Mouse (Mus musculus): ENCODE data around the gene Scnn1b. TPM values are rescaled to one million over a fixed set of nuclear protein-coding genes. Genes with fewer than 3 reads are reported as not detected.

Scnn1b gene
- total RNA-seq (2021) = 1 to 10 TPM in 1 of 2 experiments, under 1 TPM in 1; 0.96 to 9.5 TPM
- long read RNA-seq, experiment 1, partial matches to known transcripts = 0 of 1 reads
- long read RNA-seq, experiment 1, other reads (novel, unspliced or antisense) = 0 of 1 reads
- long read RNA-seq, experiment 2, transcript Scnn1b-201 (13 exons, 2,478 nt) = major isoform, 7 of 18 reads
- long read RNA-seq, experiment 2, partial matches to known transcripts = 4 of 18 reads
- long read RNA-seq, experiment 2, other reads (novel, unspliced or antisense) = 7 of 18 reads

DNA sequence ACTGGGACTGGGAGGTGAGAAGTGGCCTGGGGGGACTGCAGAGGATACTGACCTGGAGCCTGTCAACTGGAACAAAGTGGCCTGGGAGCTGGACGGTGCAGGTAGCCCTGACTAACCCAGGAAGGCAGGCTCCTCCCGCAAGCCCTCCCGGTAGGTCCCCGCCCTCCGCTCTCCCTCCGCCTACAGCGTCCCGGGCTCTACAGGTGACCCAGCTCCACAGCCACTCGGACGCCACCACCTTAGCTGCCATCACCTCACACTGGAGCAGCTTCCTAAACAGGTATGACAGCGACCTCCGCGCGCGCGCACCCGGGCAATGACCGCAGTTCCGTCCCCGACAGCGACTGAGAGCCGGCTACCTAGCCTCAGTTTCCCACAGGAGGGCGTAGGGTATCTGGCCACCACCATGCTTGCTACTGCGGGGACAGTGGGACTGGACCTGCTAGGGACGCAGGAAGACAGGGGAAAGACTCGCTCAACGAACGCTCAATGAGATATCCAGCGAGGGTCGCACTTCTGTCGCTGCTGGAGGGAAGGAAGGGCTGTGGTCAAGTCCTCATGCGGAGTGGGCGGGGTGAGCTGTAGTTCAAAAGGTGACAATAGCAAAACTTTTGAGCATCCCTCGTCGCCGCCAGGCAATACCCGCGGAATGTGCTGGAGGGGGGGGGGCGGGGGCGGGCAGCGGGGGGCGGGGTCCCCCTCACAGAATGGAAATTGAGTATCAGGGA lies at the start of gene Scnn1b:
Gene Scnn1b, plus strand, starts transcription at position 181 of the 728 bp plus-strand sequence.
- no peak for DNase-seq (ENCODE audit: low spot score in 2 of 2)

DNA sequence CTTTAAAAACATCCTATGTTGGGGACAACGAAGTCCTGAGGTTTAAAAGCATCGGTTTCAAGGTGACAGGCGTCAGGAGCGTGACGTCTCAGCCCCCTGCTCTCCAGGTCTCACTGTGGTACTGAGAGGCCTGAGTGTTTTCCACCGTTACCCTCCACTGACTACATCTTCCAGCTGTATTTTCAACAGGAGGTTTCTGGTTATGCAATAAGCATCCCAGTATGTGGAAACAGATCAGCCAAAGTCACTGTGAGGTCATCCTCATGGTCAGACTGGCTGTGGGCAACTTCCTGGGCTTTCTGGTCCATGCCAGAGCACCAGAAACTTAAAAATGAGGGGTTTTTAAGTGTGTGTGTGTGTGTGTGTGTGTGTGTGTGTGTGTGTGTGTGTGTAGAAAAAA lies 43.2 kb upstream of the Scnn1b start:
- no peak for DNase-seq (ENCODE audit: low spot score in 2 of 2)

DNA sequence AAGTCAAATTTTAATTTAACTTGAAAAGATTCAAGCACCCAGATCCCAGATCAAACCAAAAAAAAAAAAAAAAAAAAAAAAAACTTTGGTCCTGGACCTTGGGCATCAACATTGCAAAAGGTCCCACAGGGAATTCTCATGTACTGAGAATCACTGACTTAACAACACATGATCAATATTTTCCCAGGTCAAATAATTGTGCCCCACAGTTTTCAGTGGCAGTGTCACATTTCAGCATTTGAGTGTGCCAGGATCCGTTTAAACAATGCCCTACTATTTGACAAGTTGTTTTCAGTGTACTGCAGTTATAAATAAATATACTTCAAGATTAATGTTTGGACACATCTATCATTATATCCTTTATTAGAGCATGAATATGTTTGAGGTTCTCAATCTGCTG lies 36.4 kb upstream of the Scnn1b start:
- DNase-seq (ENCODE audit: low spot score in 2 of 2) = no peak

DNA sequence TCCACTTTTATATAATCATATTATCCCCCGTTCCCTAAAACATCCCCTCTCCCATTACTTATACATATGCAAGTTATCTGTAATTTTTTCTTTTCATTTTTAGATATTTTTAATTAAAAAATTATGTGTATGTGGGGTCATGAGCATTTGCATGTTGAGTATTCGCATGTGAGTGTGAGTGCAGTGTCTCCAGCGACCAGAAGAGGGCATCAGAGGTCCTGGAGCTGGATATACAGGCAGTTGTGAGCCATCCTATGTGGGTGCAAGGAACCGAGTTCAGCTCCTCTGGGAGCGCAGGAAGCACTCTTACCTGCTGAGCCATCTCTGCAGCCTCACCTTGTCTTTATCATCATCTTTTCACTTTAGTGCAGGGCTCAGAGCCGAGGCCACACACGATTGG lies 29.4 kb upstream of the Scnn1b start:
- DNase-seq (ENCODE audit: low spot score in 2 of 2) = no peak

DNA sequence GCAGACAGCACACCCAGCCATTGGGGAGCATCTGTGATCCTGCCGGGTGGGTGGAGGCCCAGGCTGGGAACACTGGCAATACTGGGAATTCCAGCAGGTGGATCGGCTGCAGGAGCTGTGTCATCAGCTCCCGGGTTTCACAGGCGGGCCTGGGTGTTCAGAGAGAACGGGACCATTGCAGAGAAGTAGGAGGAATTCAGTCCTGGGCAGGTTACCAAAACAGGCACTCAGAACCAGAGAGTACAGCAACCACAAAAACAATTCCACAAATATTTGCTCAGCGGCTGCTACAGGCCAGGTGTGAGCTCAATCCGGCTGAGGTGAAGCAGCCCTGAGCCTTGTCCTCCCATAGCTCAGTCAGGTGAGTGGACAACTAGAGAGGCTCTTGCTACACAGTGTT lies 28.0 kb upstream of the Scnn1b start:
- DNase-seq (ENCODE audit: low spot score in 2 of 2) = no peak

DNA sequence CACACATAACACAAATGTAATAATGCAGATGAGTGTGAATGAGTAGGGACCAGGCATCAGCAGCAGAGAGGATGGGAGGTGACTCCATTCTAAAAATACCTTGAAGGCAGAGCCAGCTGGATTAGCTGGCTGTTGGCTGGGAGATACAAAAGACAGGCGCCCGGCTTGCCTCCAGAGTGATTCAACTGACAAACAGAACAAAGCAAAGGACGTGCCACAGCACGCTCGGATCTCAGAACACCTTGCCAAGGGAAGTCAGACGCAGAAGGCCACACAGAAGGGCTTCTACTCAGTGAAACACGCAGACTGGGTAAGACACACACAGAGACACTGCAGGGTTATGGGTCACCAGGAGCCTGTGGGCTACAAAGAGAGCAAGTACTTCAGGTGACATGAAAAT lies 24.0 kb upstream of the Scnn1b start:
- no peak for DNase-seq (ENCODE audit: low spot score in 2 of 2)

DNA sequence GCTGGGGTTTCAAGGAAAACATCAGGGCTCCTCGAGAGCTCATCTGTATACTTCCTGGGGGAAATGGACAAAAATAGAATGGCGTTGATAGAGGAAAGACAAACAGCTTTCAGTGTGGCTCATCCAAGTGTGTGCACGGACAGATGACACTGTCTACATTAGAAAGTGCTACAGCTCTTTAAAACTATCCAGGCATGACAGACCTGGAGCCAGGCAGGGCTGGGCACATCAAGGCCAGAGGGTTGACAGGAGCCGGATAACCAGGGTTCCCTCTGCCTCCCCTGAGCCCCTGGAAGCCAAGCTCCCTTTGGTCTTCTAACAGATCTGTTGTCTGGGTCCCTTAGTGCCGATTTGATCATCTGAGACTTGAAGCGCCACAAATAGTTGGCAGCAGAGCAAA lies 22.6 kb upstream of the Scnn1b start:
- no peak for DNase-seq (ENCODE audit: low spot score in 2 of 2)

DNA sequence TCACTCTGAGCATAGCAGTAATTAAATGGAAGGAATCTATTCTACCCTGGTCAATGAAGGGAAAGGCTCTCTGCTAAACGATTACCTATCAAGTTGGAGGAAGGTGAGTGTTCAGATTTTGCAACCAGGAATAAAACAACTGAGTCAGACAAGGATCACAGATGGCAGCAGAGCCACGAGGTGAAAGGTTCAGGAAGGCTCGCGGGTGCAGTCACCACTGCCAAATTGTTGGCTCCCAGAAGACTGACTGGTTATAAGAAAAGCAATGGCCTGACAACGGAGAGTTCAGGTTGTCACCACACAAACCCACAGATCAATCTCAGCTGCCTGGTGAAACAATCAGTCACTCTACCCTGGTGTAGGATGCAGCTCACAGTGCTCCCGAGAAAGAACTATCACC lies 18.9 kb upstream of the Scnn1b start:
- no peak for DNase-seq (ENCODE audit: low spot score in 2 of 2)

DNA sequence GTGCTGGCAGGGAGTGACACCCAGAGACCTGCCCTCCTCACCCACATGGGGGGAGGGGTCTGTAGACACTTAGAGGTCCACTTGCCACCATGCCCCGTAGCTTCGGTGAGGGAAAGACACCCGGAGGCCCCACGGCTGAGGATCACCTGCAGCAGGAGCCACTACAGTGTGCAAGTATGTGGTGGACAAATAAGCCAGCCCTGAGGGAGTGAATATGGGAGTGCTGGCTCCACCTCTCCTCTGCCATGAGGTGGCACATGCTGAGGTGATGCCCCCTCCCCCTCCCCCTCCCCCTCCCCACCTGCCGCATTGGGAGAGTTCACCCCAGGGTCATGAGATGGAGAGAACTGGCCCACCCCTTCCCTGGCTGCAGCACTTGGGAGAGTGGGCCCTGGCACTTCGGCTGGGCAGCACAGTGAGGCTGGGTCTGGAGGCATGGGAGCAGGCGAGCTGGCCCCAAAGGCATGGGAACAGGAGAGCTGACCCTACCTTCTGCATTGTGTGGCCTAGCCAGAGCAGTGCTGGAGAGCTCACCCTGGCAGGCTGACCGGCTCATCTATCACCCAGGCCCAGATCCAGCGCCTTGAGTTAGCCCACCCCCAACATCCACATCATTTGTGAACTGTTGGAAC lies 16.2 kb upstream of the Scnn1b start:
- DNase-seq (ENCODE audit: low spot score in 2 of 2) = no peak

DNA sequence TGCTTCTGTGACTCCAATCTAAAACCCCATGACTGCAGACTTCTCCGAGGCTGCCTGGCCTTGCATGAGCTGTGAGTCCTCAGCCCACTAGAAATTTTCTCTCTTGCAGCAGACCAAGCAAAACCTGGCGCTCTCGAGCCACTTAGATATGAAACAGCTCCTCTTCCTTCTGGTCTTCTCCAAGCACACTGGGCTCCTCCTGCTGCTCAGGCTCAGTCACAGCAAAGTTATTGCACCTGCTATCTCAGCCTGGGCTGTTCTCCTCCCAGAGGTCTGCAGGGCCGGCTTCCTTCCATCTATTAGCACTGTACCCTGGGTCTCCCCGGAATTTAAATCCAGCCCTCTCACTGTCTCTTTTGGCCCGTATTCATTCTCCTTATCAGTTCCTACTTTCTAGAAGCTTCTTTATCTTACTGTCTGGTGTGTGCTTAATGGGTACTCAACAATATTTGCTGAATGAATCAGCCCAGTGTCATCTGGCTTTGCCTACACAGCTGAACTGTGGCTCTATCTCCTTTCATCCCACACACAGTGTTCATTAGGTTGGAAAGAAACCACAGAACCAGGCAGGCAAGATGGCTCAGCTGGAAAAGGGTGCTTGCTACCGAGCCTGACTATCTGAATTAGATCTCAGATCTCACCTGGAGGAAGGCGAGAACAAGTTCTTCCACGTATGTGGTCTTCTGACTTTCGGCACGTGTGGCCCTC lies 7.5 kb upstream of the Scnn1b start:
- no peak for DNase-seq (ENCODE audit: low spot score in 2 of 2)

DNA sequence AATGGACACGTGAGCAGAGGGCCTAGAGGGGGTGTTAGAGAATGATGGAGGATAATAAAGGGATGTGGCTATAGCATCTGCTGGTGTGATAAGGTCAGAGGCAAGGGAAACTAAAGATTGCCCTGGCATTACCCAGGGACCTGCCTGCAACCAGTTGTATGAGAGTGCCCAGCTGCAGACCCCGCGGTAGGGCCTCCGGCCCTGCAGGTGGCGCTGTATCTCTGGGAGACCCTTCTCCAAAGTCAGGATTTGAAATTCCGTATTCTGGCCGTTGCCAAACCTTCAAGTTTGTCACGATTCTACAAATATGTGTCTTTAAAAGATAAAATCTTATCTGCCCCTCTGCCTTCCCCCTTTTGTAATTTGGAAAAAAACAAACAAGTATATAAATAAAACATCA lies 5.9 kb upstream of the Scnn1b start:
- DNase-seq (ENCODE audit: low spot score in 2 of 2) = no peak

DNA sequence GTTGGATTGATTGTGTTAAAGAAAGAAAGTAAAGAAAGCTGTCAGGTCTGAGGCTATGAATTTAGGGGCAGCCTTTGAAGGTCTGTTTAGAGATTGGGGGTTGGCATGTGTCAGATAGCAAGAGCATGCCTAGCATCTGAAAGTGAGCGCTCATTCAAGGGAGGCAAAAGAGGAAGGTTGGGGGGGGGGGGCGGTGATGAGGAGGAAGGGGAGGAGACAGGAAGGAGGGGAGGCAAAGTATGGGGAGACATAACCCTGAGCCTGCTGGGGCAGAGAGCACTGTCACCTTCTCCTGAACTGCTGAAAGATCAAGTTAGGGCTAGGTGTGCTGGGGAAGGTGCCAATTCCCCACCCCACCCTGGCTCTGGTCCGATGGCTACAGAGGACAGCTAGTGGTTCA lies 6.8 kb downstream of the Scnn1b start:
- DNase-seq (ENCODE audit: low spot score in 2 of 2) = no peak

DNA sequence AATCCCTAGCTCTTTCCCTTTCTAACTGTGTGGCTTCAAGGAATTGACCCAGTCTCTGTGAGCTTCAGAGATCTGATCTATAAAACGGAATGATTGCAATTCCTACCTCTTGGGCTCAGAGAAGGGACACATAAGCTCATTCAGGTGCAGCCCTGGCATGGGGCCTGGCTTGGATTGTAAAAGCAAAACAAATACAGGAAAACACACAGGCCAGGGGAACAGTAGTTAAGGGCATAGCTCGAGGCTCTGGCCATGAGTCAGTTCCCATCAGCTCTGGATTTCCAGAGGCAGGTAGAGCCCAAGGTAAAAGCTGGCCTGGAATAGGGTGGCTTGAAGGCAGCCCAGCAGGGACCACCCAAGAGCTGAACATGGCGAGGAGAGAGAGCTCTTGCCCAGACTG lies 9.2 kb downstream of the Scnn1b start:
- no peak for DNase-seq (ENCODE audit: low spot score in 2 of 2)

DNA sequence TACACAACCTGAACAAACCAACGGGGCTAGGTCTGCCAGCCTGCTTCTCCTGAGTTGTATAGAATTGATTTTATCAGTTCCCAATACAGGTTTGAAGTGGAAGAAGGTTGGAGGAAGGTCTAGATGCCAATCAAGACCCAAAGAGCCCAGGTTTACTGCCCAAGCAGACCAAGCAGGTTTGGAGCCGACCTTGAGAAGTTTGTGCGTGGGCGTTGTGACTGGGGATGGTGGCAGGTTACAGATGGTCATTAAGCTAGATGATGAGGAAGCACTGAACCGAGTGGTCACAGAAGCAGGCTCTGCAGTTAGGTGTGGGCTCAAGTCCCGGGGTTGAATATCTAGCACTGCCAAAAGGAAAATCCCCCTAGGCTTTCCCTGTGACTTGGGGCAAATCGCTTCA lies 9.9 kb downstream of the Scnn1b start:
- no peak for DNase-seq (ENCODE audit: low spot score in 2 of 2)

DNA sequence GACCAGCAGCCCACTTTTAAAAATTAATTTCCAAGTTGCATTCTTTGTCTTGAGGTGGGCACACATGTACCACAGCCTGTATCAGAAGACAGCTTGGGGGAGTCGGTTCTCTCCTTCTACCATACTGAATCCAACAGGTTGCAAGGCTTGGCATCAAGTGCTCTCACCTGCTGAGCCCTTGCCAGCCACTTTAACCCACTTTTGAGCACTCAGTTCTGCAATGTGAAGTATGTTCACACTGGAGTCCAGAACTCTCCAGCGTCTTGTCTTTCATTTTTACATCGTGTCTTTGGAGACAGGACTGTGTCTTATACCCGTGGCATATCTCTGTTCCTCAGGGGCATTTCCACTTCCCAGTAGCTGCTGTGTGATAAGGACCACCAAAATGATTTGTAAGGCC lies 15.4 kb downstream of the Scnn1b start:
- no peak for DNase-seq (ENCODE audit: low spot score in 2 of 2)

DNA sequence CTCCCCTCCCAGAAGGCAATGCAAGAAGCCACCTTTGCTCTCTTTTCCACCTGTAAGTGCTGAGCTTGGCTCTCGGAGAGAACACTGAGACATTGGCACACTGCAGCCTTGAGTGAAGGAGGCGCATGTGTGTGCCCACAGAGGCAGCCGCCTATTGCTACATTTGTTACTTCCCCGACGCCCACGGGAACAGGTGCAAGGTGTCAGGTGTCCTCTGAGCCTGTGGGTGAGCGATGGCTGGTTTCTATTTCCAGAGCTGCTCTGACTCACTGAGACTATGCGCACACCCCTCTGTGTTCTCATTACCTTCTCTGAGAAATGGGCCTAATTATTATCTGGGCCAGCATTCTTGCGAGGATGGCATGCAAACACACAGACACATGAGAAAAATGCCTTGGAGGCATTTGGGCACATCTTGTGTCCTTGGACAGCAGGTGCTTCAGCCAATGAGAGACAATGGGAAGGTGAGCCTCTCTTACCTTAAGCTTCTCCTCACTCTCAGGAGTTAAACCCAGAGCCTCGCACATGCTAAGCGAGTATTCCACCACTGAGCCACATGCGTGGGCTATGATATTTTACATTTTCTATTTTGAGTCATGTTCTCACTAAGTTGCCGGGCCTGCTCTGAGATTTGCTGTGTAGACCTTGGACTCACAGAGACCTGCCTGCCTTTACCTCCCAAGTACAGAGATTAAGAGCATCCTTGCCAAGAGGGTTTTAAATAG lies 26.0 kb downstream of the Scnn1b start:
- no peak for DNase-seq (ENCODE audit: low spot score in 2 of 2)

DNA sequence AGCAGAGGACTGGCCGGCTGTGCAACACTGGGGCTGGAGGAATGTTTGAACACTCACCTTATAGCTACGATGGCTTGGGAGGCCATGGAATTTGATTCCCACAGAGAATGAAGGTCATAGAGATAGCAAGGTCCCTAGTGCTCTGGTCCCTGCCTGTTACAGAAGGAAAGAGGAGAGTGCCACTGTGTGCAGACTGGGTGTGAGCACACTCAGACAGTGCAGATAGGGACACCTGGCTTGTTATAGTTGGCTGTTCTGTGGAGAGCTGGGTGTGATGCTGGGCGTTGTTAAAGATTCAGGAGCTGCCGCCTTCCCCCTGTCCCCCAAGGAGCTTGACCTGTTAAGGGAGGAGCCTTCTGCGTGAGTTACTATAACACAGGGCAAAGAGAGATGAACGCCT lies 31.9 kb downstream of the Scnn1b start:
- no peak for DNase-seq (ENCODE audit: low spot score in 2 of 2)

DNA sequence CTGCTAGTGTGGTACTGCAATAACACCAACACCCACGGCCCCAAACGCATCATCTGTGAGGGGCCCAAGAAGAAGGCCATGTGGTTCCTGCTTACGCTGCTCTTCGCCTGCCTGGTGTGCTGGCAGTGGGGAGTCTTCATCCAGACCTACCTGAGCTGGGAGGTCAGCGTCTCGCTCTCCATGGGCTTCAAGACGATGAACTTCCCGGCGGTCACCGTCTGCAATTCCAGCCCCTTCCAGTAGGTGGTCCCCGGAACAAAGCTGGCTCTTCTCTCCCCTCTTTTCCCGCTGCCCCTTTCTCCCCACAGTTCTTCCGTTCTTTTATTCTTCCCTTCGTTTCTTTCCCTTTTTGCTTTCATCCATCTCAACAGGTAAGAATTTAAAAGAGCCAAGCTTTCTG lies 34.5 kb downstream of the Scnn1b start:
- no peak for DNase-seq (ENCODE audit: low spot score in 2 of 2)

DNA sequence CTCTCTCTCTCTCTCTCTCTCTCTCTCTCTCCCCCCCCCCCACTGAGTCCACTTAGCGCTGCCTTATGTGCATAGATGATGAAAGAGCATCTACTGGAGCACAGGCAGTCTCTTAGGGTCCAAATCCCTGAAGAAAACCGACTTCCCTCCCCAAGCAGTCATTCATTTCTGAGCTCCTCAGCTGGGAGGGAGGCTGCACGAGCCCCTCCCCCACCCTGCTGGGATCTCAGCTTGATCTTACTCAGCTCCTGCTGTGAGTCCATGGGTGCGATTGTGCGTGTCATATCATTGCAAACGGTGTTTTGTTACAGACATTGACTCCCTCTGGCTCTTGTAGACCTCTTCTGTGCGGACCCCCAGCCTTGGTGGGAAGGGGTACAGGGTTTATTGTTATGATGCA lies 35.1 kb downstream of the Scnn1b start:
- DNase-seq (ENCODE audit: low spot score in 2 of 2) = no peak

DNA sequence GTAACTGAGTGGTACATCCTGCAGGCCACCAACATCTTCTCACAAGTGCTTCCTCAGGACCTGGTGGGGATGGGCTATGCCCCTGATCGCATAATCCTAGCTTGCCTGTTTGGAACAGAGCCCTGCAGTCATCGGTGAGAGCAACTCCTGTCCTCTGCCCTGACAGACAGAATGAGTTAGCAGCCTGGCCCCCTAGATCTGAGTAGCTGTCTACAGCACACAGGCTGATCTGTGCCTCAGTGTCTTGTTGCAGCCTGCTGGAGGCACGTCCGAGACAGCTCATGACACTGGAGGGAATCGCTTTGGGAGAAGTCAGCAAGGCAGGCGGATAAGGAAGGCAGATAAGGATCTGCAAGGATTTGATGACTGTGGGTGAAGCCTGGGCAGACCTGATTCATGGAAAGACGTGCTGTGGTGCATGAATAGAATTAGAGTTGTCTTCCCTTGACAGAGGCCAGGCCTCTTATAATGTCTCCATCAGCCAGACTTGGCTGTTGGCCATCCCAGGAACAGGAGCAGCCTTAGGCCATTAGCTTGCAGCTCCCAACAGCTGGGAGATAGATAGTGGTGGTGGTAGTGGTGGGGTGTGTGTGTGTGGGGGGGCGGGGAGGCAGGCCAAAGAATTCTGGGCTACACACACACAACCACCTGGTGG lies 38.0 kb downstream of the Scnn1b start:
- no peak for DNase-seq (ENCODE audit: low spot score in 2 of 2)

DNA sequence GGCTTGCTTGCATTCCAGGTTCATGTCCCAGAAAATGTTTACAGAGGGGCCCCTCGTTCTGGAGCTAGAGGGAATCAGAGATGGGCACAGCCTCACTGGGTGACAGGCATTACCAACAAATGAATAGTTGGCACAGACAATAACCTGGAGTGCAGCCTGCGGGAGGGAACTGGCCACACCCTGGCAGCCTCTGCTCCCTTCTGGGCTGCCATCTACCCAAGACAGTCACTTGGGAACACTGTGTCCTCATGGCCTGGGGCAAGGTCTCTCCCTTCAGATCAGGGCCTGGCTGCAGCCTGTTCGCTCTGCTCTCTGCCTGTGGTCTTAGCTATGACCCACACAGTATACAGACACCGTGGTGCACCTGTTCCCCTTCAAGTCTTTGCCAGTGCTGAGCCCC lies 42.0 kb downstream of the Scnn1b start:
- no peak for DNase-seq (ENCODE audit: low spot score in 2 of 2)

Measured in adrenal gland, postnatal 4 days (tissue).